Comparison of ENCODE assay signal across 8 mouse cellular contexts in the genomic region with DNA sequence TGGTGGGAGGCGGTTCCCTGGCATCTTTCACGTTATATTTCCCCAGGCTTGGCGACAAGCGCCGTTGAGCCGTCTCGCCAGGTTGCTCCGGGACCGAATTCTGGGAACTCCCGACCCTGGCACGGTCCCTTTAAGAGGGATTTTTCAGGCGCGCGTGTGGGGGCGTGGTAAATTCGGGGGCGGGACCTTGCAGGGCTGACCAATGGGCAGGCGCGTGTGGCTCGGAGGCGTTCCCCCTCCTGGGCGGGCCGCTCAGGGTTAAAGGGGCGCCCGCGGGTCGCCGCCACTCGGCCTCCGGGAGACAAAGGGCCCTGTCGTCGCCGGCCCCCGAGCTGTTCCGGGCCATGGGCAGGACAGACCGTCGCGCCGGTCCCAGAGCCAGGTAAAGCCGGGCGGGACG. TPM values are rescaled to one million over a fixed set of nuclear protein-coding genes. Genes with fewer than 3 reads are reported as not detected.
DNase-seq lines count a peak whose midpoint lies in the region; ATAC-seq lines count a peak whose summit lies in the region.

A gene (plus strand): TSS at position 242 of the 400 bp plus-strand sequence.

- 0% methylated on average over 41 of the region's 42 CpGs for WGBS in intestine, embryonic 16.5 days

- ATAC-seq in intestine, embryonic 16.5 days, result peak; percentile 83

- H3K9ac ChIP-seq in intestine, embryonic 16.5 days (ENCODE audit: low read depth, low read length), result peak within 1 kb of the TSS; percentile 91

- intact Hi-C loops in left cerebral cortex, postnatal 25 days (cut with DNase I), result no loop called here

- DNase-seq in adrenal gland, postnatal 10 days, result peak; percentile 96
- DNase-seq in embryo, embryonic 9.5 days (ENCODE audit: extremely low spot score), result peak; percentile 97
- DNase-seq in gastrocnemius, postnatal 4 days (ENCODE audit: low spot score in 2 of 2), result peak; percentile 90 to 92
- peak; percentile 86 to 93 for DNase-seq in left cerebral cortex, postnatal 25 days (ENCODE audit: low spot score in 2 of 2)
- DNase-seq in mesoderm, embryonic 11.5 days (ENCODE audit: low read depth, low spot score), result peak; percentile 95
- DNase-seq in right cerebral cortex, postnatal 25 days, result peak; percentile 90
- DNase-seq in urinary bladder, postnatal 36 days (ENCODE audit: low spot score in 2 of 2), result peak; percentile 89 to 95

- H3K9me3 ChIP-seq in intestine, embryonic 16.5 days (ENCODE audit: control insufficient read depth, low read length), result no peaks in the 10 kb centered on the region

- peaks cover 14% of the 10 kb centered on the region for H3K36me3 ChIP-seq in intestine, embryonic 16.5 days (ENCODE audit: control insufficient read depth, insufficient read depth, low read length)

- no peaks in the 10 kb centered on the region for H3K27me3 ChIP-seq in intestine, embryonic 16.5 days (replicated peaks; ENCODE audit: control insufficient read depth, insufficient read depth, low read length)

- peak within 1 kb of the TSS; percentile 80 for H3K27ac ChIP-seq in intestine, embryonic 16.5 days (ENCODE audit: low read length)

- H3K4me1 ChIP-seq in intestine, embryonic 16.5 days (ENCODE audit: control insufficient read depth, insufficient read depth, low read length), result peaks cover 31% of the 10 kb centered on the region

- H3K4me2 ChIP-seq in intestine, embryonic 16.5 days (ENCODE audit: low read depth, low read length), result peak within 1 kb of the TSS; percentile 78

- H3K4me3 ChIP-seq in intestine, embryonic 16.5 days (ENCODE audit: low read length), result peak within 1 kb of the TSS; percentile 87

RNA-seq across cellular contexts. Expression of the gene that starts here (rescaled TPM):
- total RNA-seq in adrenal gland, postnatal 10 days (2021), result 10 to 100 TPM; 10.1 to 10.6 TPM
- 1 to 10 TPM; 9.5 to 9.9 TPM for total RNA-seq in gastrocnemius, postnatal 4 days (2021)
- polyA plus RNA-seq in intestine, embryonic 16.5 days (2015; fragmentation: Nextera tagmentation; extraction: Ambion mirVana), result 38.1 and 44.6 TPM in 2 replicates
- 10 to 100 TPM in 1 of 2 experiments, 1 to 10 TPM in 1; 7.4 to 11.2 TPM for total RNA-seq in left cerebral cortex, postnatal 25 days (2021)

Comparison
In these comparisons a context has a peak if more than half of its experiments do, and no peak if none do; other contexts are left out.
1. Peak in every context shown above with its lines: DNase-seq, ATAC-seq, H3K4me3 ChIP-seq and H3K27ac ChIP-seq.